Mouse (Mus musculus): ENCODE results near the gene Gm6583. TPM values are rescaled to one million over a fixed set of nuclear protein-coding genes. Genes with fewer than 3 reads are reported as not detected.
A peak's percentile ranks its signal among the peaks of the same experiment; 100 is the strongest.

Gene Gm6583
- polyA plus RNA-seq, 1 experiment from 2014 or later: 0.26 TPM

- H3K27ac ChIP-seq (ENCODE audit: low read depth, low read length): no peak overlapping the region
- DNase-seq (ENCODE audit: low spot score): peak; percentile 61
- peak overlapping the region; percentile 67 for H3K9ac ChIP-seq (ENCODE audit: low read depth, low read length)
- H3K36me3 ChIP-seq (ENCODE audit: control insufficient read depth, insufficient read depth, low read length): 0 out of 2 replicates have a peak, but pooled peaks cover 2% of the 10 kb centered on the region
- H3K4me2 ChIP-seq (replicated peaks; ENCODE audit: low read depth, low read length): peak overlapping the region; percentile 73
- H3K4me3 ChIP-seq (ENCODE audit: low read depth, low read length): peak overlapping the region; percentile 90
- peak; percentile 75 for ATAC-seq (ENCODE audit: low FRiP score)
- no peaks in the 10 kb centered on the region for H3K27me3 ChIP-seq (ENCODE audit: control insufficient read depth, insufficient read depth, low read length)
- H3K4me1 ChIP-seq (replicated peaks; ENCODE audit: control insufficient read depth, insufficient read depth, low read length): peaks cover 8% of the 10 kb centered on the region
- WGBS: 2% methylated on average over 24 of the region's 24 CpGs
- H3K9me3 ChIP-seq (ENCODE audit: control insufficient read depth, low read length): no peaks in the 10 kb centered on the region
Measured at GRCm38 (mm10) chr5:112343205-112343595, 12.6 kb downstream of the Gm6583 start.

DNA sequence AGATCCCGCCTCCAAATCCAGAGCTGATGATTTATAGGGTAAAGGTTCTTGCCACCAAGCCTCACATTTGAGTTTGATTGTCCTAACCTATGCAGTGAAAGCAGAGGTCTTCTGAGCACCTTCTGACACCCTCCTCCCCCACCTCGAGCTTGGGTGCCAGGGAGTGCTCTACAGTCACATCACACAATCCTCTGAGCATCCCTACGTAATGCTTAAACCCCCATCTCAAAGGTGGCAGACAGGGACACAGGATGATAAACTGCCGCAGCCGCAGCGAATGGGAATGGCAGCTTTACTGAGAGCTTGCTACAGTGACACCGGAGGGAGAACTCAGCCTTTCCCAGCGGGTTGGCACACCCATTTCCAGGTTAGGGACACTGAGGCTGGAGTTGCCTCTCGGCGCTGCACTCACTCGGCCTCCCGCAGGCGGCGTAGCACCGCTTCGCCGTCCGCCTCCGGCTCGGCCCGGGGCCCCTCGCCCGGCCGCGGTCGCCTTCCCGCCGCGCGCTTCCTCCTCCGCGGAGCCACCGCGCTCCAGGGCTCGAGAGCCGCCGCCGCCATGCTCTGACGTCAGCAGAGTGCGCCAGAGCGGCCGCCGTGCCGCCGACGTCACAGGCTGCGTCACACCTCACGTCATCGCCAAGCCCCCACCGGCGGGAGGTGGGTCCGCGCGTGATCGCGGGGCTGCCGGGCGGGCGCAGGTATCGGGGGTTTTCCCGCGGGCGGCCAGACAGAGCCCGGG lies 13.2 kb downstream of the Gm6583 start, which contains the start of the genes Srrd and Hps4:
Srrd (minus strand) TSS at position 578 of the 742 bp plus-strand sequence.
Hps4 (plus strand) TSS at position 621 of the 742 bp plus-strand sequence.
- Histone ChIP-seq H3K4me3 (ENCODE audit: low read depth, low read length) (peak within 1 kb of the TSS; percentile 90), H3K4me2 (replicated peaks; ENCODE audit: low read depth, low read length) (peak within 1 kb of the TSS; percentile 73), H3K27ac (ENCODE audit: low read depth, low read length) (no peak within 1 kb of the TSS), H3K27me3 (ENCODE audit: control insufficient read depth, insufficient read depth, low read length) (no peaks in the 10 kb centered on the region), H3K4me1 (replicated peaks; ENCODE audit: control insufficient read depth, insufficient read depth, low read length) (peaks cover 8% of the 10 kb centered on the region), H3K36me3 (ENCODE audit: control insufficient read depth, insufficient read depth, low read length) (peaks cover 2% of the 10 kb centered on the region; the same call in 1 of the 2 replicates), H3K9me3 (ENCODE audit: control insufficient read depth, low read length) (no peaks in the 10 kb centered on the region), H3K9ac (ENCODE audit: low read depth, low read length) (peak within 1 kb of the TSS; percentile 67)
- ATAC-seq (ENCODE audit: low FRiP score) (peak; percentile 59; the same call in 1 of the 2 replicates), DNase-seq (ENCODE audit: low spot score) (peak; percentile 91)
- WGBS: 3% methylated on average over 44 of the region's 64 CpGs

DNA sequence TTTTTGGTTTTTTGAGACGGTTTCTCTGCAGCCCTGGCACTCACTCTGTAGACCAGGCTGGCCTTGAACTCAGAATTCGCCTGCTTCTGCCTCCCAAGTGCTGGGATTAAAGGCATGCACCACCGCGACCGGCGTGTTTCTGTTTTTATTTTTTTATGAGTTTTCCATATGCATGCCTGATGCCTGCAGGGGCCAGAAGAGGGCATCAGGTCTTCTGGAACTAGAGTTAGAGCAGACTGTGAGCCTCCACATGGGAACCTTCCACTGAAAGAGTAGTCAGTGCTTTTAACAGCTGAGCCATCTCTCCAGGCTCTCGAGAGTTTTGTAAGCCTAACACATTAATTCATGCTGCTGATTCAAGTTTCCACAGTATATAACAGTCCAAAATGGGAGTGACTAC lies 16.6 kb downstream of the Gm6583 start:
- no peak for DNase-seq (ENCODE audit: low spot score)
- no peak overlapping the region for H3K9ac ChIP-seq (ENCODE audit: low read depth, low read length)
- no peak overlapping the region for H3K4me2 ChIP-seq (replicated peaks; ENCODE audit: low read depth, low read length)
- 71% methylated on average over 7 of the region's 7 CpGs for WGBS
- H3K27me3 ChIP-seq (ENCODE audit: control insufficient read depth, insufficient read depth, low read length): no peaks in the 10 kb centered on the region
- peaks cover 8% of the 10 kb centered on the region for H3K4me1 ChIP-seq (replicated peaks; ENCODE audit: control insufficient read depth, insufficient read depth, low read length)
- no peaks in the 10 kb centered on the region for H3K9me3 ChIP-seq (ENCODE audit: control insufficient read depth, low read length)
- peaks cover 5% of the 10 kb centered on the region for H3K36me3 ChIP-seq (ENCODE audit: control insufficient read depth, insufficient read depth, low read length)
- no peak overlapping the region for H3K27ac ChIP-seq (ENCODE audit: low read depth, low read length)
- no peak for ATAC-seq (ENCODE audit: low FRiP score)
- no peak overlapping the region for H3K4me3 ChIP-seq (ENCODE audit: low read depth, low read length)

DNA sequence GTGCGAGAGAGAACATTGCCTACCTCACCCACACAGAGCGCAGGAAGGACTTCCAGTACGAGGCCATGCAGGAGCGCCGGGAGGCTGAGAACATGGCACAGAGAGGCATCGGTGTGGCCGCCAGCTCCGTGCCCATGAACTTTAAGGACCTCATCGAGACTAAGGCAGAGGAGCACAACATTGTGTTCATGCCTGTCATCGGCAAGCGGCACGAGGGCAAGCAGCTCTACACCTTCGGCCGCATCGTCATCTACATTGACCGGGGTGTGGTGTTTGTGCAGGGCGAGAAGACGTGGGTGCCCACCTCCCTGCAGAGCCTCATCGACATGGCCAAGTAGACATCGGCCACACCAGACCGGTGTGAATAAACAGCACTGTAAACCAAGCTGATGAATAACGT lies 18.8 kb downstream of the Gm6583 start:
- H3K27ac ChIP-seq (ENCODE audit: low read depth, low read length): no peak overlapping the region
- H3K9me3 ChIP-seq (ENCODE audit: control insufficient read depth, low read length): no peaks in the 10 kb centered on the region
- H3K9ac ChIP-seq (ENCODE audit: low read depth, low read length): no peak overlapping the region
- H3K4me3 ChIP-seq (ENCODE audit: low read depth, low read length): no peak overlapping the region
- H3K4me1 ChIP-seq (replicated peaks; ENCODE audit: control insufficient read depth, insufficient read depth, low read length): peaks cover 2% of the 10 kb centered on the region; the same call in 1 of the 2 replicates
- no peaks in the 10 kb centered on the region for H3K27me3 ChIP-seq (ENCODE audit: control insufficient read depth, insufficient read depth, low read length)
- DNase-seq (ENCODE audit: low spot score): no peak
- H3K4me2 ChIP-seq (replicated peaks; ENCODE audit: low read depth, low read length): no peak overlapping the region
- no peak for ATAC-seq (ENCODE audit: low FRiP score)
- H3K36me3 ChIP-seq (ENCODE audit: control insufficient read depth, insufficient read depth, low read length): peaks cover 8% of the 10 kb centered on the region
- WGBS: 98% methylated on average over 22 of the region's 22 CpGs

DNA sequence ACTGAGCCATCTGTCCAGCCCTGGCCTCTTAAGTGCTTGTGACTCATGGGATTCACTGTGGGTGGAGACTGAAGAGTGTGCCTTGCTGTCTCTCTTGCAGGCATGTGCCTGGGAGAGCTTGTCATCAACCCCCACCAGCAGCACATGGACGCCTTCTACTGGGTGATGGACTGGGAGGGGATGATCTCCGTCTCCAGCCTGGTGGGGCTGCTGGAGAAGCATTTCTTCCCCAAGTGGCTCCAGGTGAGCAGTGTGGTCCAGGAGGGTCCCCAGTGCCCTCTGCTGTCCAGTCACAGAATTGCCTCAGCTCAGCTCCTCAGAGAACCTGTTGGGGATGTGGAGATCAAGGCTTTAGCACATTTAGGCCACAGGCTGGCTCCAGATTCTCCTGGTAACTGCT lies 20.4 kb downstream of the Gm6583 start:
- DNase-seq (ENCODE audit: low spot score): peak; percentile 63
- WGBS: 21% methylated on average over 2 of the region's 2 CpGs
- Histone ChIP-seq H3K9ac (ENCODE audit: low read depth, low read length) (no peak overlapping the region), H3K9me3 (ENCODE audit: control insufficient read depth, low read length) (no peaks in the 10 kb centered on the region), H3K4me3 (ENCODE audit: low read depth, low read length) (no peak overlapping the region), H3K36me3 (ENCODE audit: control insufficient read depth, insufficient read depth, low read length) (peaks cover 15% of the 10 kb centered on the region), H3K4me2 (replicated peaks; ENCODE audit: low read depth, low read length) (no peak overlapping the region), H3K4me1 (replicated peaks; ENCODE audit: control insufficient read depth, insufficient read depth, low read length) (no peaks in the 10 kb centered on the region), H3K27me3 (ENCODE audit: control insufficient read depth, insufficient read depth, low read length) (no peaks in the 10 kb centered on the region), H3K27ac (ENCODE audit: low read depth, low read length) (no peak overlapping the region)
- ATAC-seq (ENCODE audit: low FRiP score): no peak

DNA sequence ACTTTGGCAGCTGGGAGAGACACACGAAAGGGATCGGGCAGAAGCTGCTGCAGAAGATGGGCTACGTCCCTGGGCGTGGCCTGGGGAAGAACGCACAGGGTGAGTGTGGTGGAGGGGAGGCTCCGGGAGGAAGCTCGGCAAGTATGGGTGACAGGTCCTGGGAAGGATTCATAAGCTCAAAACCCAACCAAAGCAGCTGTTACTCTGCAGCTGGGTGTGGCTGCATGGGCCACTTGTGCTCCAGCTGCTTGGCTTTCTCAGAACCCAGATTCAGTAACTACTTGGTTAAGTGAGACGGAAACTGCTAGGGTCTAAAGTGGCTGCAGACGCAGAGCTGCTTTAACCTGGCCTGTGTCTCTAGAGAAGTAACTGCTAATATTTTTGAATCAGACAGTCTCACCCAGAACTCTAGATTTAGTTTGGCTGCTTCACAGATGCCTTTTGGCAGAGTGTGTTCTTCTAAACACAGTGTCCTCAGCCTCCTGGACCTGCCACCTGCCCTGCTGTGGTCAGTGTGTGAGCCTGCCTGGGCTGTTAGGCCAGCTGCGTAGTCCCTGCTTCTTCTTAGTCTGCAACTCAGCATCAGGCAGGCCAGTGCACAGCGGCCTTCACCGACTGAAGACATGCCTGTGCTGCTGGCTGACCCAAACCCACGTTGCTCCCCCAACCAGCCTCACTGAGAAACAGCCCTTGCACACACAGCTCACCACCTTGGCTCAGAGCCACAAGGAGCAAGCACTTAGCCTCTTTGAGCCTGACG lies 25.8 kb downstream of the Gm6583 start:
- Histone ChIP-seq H3K27ac (ENCODE audit: low read depth, low read length) (no peak overlapping the region), H3K4me2 (replicated peaks; ENCODE audit: low read depth, low read length) (no peak overlapping the region), H3K4me3 (ENCODE audit: low read depth, low read length) (no peak overlapping the region), H3K9me3 (ENCODE audit: control insufficient read depth, low read length) (no peaks in the 10 kb centered on the region), H3K4me1 (replicated peaks; ENCODE audit: control insufficient read depth, insufficient read depth, low read length) (no peaks in the 10 kb centered on the region), H3K36me3 (ENCODE audit: control insufficient read depth, insufficient read depth, low read length) (peaks cover 22% of the 10 kb centered on the region), H3K27me3 (ENCODE audit: control insufficient read depth, insufficient read depth, low read length) (no peaks in the 10 kb centered on the region), H3K9ac (ENCODE audit: low read depth, low read length) (no peak overlapping the region)
- 96% methylated on average over 14 of the region's 14 CpGs for WGBS
- ATAC-seq (ENCODE audit: low FRiP score) (no peak), DNase-seq (ENCODE audit: low spot score) (no peak)

DNA sequence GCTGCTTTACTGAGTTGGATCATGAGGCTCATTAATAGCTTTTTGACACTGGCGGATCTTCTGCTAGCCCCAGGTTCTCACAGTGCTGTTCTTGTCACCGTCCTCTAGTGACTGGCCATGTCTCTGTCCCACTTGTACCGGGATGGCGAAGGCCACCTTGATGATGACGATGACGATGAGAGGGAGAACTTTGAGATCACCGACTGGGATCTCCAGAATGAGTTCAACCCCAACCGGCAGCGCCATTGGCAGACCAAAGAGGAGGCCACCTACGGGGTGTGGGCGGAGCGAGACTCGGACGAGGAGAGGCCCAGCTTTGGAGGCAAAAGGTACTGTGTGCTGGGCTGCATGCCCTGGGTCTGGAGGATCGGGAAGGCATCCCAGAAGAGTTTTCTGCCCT lies 28.0 kb downstream of the Gm6583 start:
- peaks cover 16% of the 10 kb centered on the region; the same call in 1 of the 2 replicates for H3K36me3 ChIP-seq (ENCODE audit: control insufficient read depth, insufficient read depth, low read length)
- no peaks in the 10 kb centered on the region for H3K9me3 ChIP-seq (ENCODE audit: control insufficient read depth, low read length)
- H3K27me3 ChIP-seq (ENCODE audit: control insufficient read depth, insufficient read depth, low read length): no peaks in the 10 kb centered on the region
- no peak overlapping the region for H3K27ac ChIP-seq (ENCODE audit: low read depth, low read length)
- 94% methylated on average over 15 of the region's 15 CpGs for WGBS
- H3K4me1 ChIP-seq (replicated peaks; ENCODE audit: control insufficient read depth, insufficient read depth, low read length): no peaks in the 10 kb centered on the region
- no peak for ATAC-seq (ENCODE audit: low FRiP score)
- H3K9ac ChIP-seq (ENCODE audit: low read depth, low read length): no peak overlapping the region
- no peak overlapping the region for H3K4me2 ChIP-seq (replicated peaks; ENCODE audit: low read depth, low read length)
- no peak for DNase-seq (ENCODE audit: low spot score)
- H3K4me3 ChIP-seq (ENCODE audit: low read depth, low read length): no peak overlapping the region

DNA sequence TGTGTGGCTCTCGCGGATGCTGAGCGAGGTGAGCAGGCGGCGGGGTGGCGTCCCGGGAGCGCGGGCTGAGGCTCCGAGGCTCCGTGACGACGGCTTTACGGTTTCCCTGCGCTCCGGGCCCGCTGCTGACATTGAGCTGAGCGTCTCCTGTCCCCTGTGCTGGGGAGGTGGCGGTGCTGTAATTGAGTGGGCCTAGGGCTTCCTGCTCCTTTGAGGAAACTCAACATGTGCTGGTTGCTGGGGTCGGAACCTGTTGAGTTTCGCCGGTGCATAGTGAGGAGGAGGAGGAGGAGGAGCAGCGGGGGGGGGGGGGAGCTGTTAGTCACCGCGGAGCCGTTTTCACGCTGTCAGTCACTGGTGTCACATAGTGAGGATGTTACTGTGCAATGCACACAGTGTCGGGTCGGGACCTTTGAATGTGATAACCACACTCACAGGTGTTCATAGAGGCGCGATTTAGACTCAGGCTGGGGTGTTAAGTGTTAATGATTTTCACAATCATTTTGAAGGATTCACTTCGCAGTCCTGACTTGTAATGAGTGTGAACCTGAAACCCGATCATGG lies 29.3 kb downstream of the Gm6583 start:
- no peaks in the 10 kb centered on the region for H3K27me3 ChIP-seq (ENCODE audit: control insufficient read depth, insufficient read depth, low read length)
- no peaks in the 10 kb centered on the region for H3K4me1 ChIP-seq (replicated peaks; ENCODE audit: control insufficient read depth, insufficient read depth, low read length)
- no peaks in the 10 kb centered on the region for H3K9me3 ChIP-seq (ENCODE audit: control insufficient read depth, low read length)
- ATAC-seq (ENCODE audit: low FRiP score): peak; percentile 77
- peak overlapping the region; percentile 74 for H3K9ac ChIP-seq (ENCODE audit: low read depth, low read length)
- H3K36me3 ChIP-seq (ENCODE audit: control insufficient read depth, insufficient read depth, low read length): peaks cover 11% of the 10 kb centered on the region; the same call in 1 of the 2 replicates
- peak overlapping the region; percentile 86 for H3K4me3 ChIP-seq (ENCODE audit: low read depth, low read length)
- no peak for DNase-seq (ENCODE audit: low spot score)
- H3K4me2 ChIP-seq (replicated peaks; ENCODE audit: low read depth, low read length): peak overlapping the region; percentile 70
- H3K27ac ChIP-seq (ENCODE audit: low read depth, low read length): no peak overlapping the region
- 1% methylated on average over 31 of the region's 33 CpGs for WGBS

All from hindbrain, embryonic 11.5 days (tissue).